Mouse (Mus musculus): ENCODE measurements around the gene Pitpnc1. TPM values are rescaled to one million over a fixed set of nuclear protein-coding genes. Genes with fewer than 3 reads are reported as not detected.

Gene Pitpnc1
- polyA plus RNA-seq, 1 experiment, result 0.25 TPM

DNA sequence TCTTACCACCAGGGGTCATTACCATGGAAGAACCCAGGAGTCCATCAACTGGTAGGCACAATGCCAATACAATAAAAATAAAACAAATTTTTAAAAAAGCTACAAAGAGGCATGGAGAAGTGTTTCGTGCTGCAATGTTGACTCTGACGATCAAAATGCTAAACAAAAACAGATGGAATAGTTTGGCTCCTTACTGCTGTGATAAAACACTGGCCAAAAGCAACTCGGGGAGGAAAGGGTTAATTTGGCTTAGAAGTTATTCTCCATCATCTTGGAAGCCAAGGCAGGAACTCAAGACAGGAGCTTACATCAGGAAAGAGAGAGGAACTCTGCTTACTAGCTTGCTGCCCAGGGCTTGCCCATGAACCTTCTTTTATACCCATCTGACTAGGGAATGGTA lies 32.4 kb downstream of the Pitpnc1 start:
- Histone ChIP-seq H3ac (ENCODE audit: control insufficient read depth, insufficient read length, low read depth) (no peak overlapping the region), H3K4me3 (ENCODE audit: insufficient read depth, poor library complexity, severe bottlenecking) (no peak overlapping the region), H3K79me3 (ENCODE audit: low read depth) (no peaks in the 10 kb centered on the region), H3K36me3 (ENCODE audit: control insufficient read depth, insufficient read depth) (no peaks in the 10 kb centered on the region), H3K27me3 (ENCODE audit: control insufficient read depth, insufficient read depth, insufficient read length) (no peaks in the 10 kb centered on the region), H3K79me2 (ENCODE audit: control insufficient read depth, insufficient read depth) (no peaks in the 10 kb centered on the region)
- TF ChIP-seq USF1 (IDR thresholded peaks at IDR 0.05; ENCODE audit: low read depth) (no peak), MYOD1 (IDR thresholded peaks at IDR 0.05; ENCODE audit: control insufficient read depth, insufficient read length, low read depth) (no peak), CTCF (IDR thresholded peaks at IDR 0.05; ENCODE audit: control insufficient read depth, insufficient read depth, insufficient read length) (no peak), MAX (IDR thresholded peaks at IDR 0.05) (no peak), FOSL1 (IDR thresholded peaks at IDR 0.05; ENCODE audit: insufficient read depth, low read length, poor library complexity, severe bottlenecking) (no peak), CEBPB (IDR thresholded peaks at IDR 0.05; ENCODE audit: low read depth) (no peak), MYOG (IDR thresholded peaks at IDR 0.05; ENCODE audit: control insufficient read depth, extremely low read depth, insufficient read length) (no peak)

DNA sequence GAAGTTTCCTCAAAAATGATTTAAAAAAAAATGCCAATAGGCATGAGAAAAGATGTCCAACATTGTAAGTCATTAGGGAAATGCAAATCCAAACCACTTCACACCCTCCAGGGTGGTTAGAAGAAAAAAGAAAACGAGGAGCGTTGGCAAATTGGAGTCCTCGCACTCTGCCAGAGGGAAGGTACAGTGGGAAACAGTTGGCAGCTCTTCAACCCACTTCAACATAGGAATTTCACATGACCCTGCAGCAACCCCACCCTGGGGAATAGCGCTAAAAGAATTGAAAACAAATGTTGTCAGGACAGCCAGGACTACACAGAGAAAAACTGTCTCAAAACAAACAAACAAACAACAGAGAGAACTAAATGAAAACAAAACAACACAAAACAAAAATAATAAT lies 32.8 kb downstream of the Pitpnc1 start:
- H3K79me3 ChIP-seq (ENCODE audit: low read depth), result no peaks in the 10 kb centered on the region
- H3K27me3 ChIP-seq (ENCODE audit: control insufficient read depth, insufficient read depth, insufficient read length), result no peaks in the 10 kb centered on the region
- H3ac ChIP-seq (ENCODE audit: control insufficient read depth, insufficient read length, low read depth), result no peak overlapping the region
- TF ChIP-seq MAX (IDR thresholded peaks at IDR 0.05) (no peak), MYOG (IDR thresholded peaks at IDR 0.05; ENCODE audit: control insufficient read depth, extremely low read depth, insufficient read length) (no peak), USF1 (IDR thresholded peaks at IDR 0.05; ENCODE audit: low read depth) (no peak), CTCF (IDR thresholded peaks at IDR 0.05; ENCODE audit: control insufficient read depth, insufficient read depth, insufficient read length) (no peak), CEBPB (IDR thresholded peaks at IDR 0.05; ENCODE audit: low read depth) (no peak), FOSL1 (IDR thresholded peaks at IDR 0.05; ENCODE audit: insufficient read depth, low read length, poor library complexity, severe bottlenecking) (no peak), MYOD1 (IDR thresholded peaks at IDR 0.05; ENCODE audit: control insufficient read depth, insufficient read length, low read depth) (no peak)
- no peaks in the 10 kb centered on the region for H3K36me3 ChIP-seq (ENCODE audit: control insufficient read depth, insufficient read depth)
- no peak overlapping the region for H3K4me3 ChIP-seq (ENCODE audit: insufficient read depth, poor library complexity, severe bottlenecking)
- no peaks in the 10 kb centered on the region for H3K79me2 ChIP-seq (ENCODE audit: control insufficient read depth, insufficient read depth)

DNA sequence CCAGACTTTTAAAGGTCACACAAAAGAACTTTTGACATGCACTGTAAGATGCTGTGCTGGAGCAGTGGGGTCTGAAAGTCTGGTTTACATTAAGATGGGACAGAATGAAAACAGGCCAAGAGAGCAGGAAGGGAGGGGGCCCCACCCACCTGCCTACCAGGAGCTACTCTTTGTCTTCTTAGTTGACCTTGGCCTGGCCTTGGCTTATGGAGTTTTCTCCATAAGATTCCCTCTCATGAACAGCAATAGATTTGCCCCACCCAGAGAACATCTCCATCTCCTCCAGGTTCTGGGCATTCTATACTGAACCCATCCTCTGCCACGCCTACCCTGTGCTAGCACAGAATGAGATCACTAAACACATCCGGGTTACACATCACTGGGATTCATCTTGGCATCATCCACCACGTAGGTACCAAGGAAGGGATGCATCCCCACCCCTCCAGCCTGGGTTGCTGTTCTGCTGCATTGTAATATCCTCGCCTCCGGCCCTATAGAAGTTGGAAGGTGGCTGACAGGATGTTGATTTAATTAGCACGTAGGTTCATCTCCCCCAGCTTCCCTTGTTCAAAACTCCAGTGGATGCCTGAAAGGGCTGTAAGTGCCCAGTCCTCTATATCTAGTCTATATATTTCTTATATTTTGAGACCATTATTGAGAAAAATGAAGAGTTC lies 34.6 kb downstream of the Pitpnc1 start:
- Histone ChIP-seq H3K36me3 (ENCODE audit: control insufficient read depth, insufficient read depth) (no peaks in the 10 kb centered on the region), H3K27me3 (ENCODE audit: control insufficient read depth, insufficient read depth, insufficient read length) (no peaks in the 10 kb centered on the region), H3K79me3 (ENCODE audit: low read depth) (no peaks in the 10 kb centered on the region), H3K4me3 (ENCODE audit: insufficient read depth, poor library complexity, severe bottlenecking) (no peak overlapping the region), H3ac (ENCODE audit: control insufficient read depth, insufficient read length, low read depth) (no peak overlapping the region), H3K79me2 (ENCODE audit: control insufficient read depth, insufficient read depth) (no peaks in the 10 kb centered on the region)
- no peak for TF ChIP-seq USF1 (IDR thresholded peaks at IDR 0.05; ENCODE audit: low read depth)
- no peak for TF ChIP-seq MYOG (IDR thresholded peaks at IDR 0.05; ENCODE audit: control insufficient read depth, extremely low read depth, insufficient read length)
- TF ChIP-seq CEBPB (IDR thresholded peaks at IDR 0.05; ENCODE audit: low read depth), result no peak
- no peak for TF ChIP-seq CTCF (IDR thresholded peaks at IDR 0.05; ENCODE audit: control insufficient read depth, insufficient read depth, insufficient read length)
- no peak for TF ChIP-seq FOSL1 (IDR thresholded peaks at IDR 0.05; ENCODE audit: insufficient read depth, low read length, poor library complexity, severe bottlenecking)
- no peak for TF ChIP-seq MAX (IDR thresholded peaks at IDR 0.05)
- TF ChIP-seq MYOD1 (IDR thresholded peaks at IDR 0.05; ENCODE audit: control insufficient read depth, insufficient read length, low read depth), result no peak

DNA sequence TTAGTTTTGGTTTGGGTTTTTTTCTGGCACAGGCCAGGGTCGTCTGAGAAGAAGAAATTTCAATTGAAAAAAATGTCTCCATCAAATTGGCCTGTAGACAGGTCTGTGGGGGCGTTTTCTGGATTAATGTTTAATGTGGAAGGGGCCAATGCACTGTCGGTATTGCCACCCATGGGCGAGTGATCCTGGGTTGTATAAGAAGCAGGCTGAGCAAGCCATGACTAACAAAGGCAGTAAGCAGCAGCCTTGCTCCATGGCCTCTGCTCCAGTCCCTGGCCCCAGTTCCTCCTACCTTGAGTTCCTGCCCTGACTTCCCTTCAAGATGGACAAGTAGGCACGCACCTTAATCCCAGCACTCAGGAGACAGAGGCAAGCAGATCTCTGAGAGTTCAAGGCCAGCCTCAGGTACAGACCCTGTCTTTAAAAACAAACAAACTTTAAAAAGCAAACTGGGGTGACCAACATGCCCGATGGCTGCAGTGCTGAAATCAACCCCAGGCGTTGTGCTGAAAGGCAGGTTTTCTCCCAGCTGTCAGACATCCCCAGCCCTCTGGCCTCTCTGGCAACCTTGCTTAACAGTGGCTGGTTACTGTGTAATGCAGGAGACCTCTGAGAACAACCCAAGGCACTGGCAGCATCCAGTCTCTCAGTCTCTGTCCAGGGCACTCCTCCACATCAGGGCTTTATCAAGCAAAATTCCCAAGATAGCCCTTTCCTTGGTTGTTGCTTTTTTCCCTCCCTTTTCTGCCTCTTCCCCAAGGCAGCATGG lies 39.1 kb downstream of the Pitpnc1 start:
- Histone ChIP-seq H3K4me3 (ENCODE audit: insufficient read depth, poor library complexity, severe bottlenecking) (no peak overlapping the region), H3K36me3 (ENCODE audit: control insufficient read depth, insufficient read depth) (no peaks in the 10 kb centered on the region), H3K27me3 (ENCODE audit: control insufficient read depth, insufficient read depth, insufficient read length) (peaks cover 3% of the 10 kb centered on the region), H3K79me3 (ENCODE audit: low read depth) (no peaks in the 10 kb centered on the region), H3ac (ENCODE audit: control insufficient read depth, insufficient read length, low read depth) (no peak overlapping the region), H3K79me2 (ENCODE audit: control insufficient read depth, insufficient read depth) (no peaks in the 10 kb centered on the region)
- TF ChIP-seq FOSL1 (IDR thresholded peaks at IDR 0.05; ENCODE audit: insufficient read depth, low read length, poor library complexity, severe bottlenecking) (no peak), CTCF (IDR thresholded peaks at IDR 0.05; ENCODE audit: control insufficient read depth, insufficient read depth, insufficient read length) (no peak), MYOD1 (IDR thresholded peaks at IDR 0.05; ENCODE audit: control insufficient read depth, insufficient read length, low read depth) (no peak), MYOG (IDR thresholded peaks at IDR 0.05; ENCODE audit: control insufficient read depth, extremely low read depth, insufficient read length) (no peak), MAX (IDR thresholded peaks at IDR 0.05) (no peak), CEBPB (IDR thresholded peaks at IDR 0.05; ENCODE audit: low read depth) (no peak), USF1 (IDR thresholded peaks at IDR 0.05; ENCODE audit: low read depth) (no peak)

DNA sequence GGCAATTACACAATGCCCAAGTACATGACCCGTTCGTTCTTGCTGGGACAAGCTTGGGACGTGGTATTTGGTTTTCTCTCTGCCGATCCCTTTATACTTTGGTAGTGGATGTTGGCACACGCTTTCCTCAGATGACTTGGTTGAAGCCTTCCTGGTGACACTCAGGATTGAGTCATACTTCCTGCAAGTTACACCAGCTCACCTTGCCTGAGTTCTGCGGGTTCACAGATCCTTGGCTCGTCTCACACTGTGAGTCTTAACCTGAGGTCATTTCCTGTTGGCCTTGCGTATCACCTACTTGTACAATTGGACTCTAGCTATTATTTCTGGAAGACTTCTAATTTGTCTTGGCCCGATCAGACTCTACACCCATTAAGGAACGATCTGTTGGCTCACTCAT lies 42.5 kb downstream of the Pitpnc1 start:
- Histone ChIP-seq H3K27me3 (ENCODE audit: control insufficient read depth, insufficient read depth, insufficient read length) (peaks cover 3% of the 10 kb centered on the region), H3K4me3 (ENCODE audit: insufficient read depth, poor library complexity, severe bottlenecking) (no peak overlapping the region), H3K79me2 (ENCODE audit: control insufficient read depth, insufficient read depth) (no peaks in the 10 kb centered on the region), H3ac (ENCODE audit: control insufficient read depth, insufficient read length, low read depth) (no peak overlapping the region), H3K79me3 (ENCODE audit: low read depth) (no peaks in the 10 kb centered on the region), H3K36me3 (ENCODE audit: control insufficient read depth, insufficient read depth) (no peaks in the 10 kb centered on the region)
- TF ChIP-seq FOSL1 (IDR thresholded peaks at IDR 0.05; ENCODE audit: insufficient read depth, low read length, poor library complexity, severe bottlenecking) (no peak), CEBPB (IDR thresholded peaks at IDR 0.05; ENCODE audit: low read depth) (no peak), MYOD1 (IDR thresholded peaks at IDR 0.05; ENCODE audit: control insufficient read depth, insufficient read length, low read depth) (no peak), MAX (IDR thresholded peaks at IDR 0.05) (no peak), USF1 (IDR thresholded peaks at IDR 0.05; ENCODE audit: low read depth) (no peak), MYOG (IDR thresholded peaks at IDR 0.05; ENCODE audit: control insufficient read depth, extremely low read depth, insufficient read length) (no peak), CTCF (IDR thresholded peaks at IDR 0.05; ENCODE audit: control insufficient read depth, insufficient read depth, insufficient read length) (no peak)

Data from C2C12 (cell line).